Mouse (Mus musculus) E14TG2a.4 (cell line): Measurements from ENCODE around the gene Vps11.
A peak's percentile ranks its signal among the peaks of the same experiment; 100 is the strongest.

Experiments used
- CTCF ChIP-seq: conservative IDR thresholded peaks from 2 replicates; pipeline ENCODE4 v1.5.1; 2014; ENCODE audit warnings: low read length
- NANOG ChIP-seq: IDR thresholded peaks from 2 replicates; pipeline ENCODE4 v1.6.1; 2014; ENCODE audit warnings: borderline replicate concordance, low read length, mixed read lengths
- POU5F1 ChIP-seq: IDR thresholded peaks from 2 replicates; pipeline ENCODE4 v1.6.1; 2014; ENCODE audit warnings: low read length, borderline replicate concordance

DNA sequence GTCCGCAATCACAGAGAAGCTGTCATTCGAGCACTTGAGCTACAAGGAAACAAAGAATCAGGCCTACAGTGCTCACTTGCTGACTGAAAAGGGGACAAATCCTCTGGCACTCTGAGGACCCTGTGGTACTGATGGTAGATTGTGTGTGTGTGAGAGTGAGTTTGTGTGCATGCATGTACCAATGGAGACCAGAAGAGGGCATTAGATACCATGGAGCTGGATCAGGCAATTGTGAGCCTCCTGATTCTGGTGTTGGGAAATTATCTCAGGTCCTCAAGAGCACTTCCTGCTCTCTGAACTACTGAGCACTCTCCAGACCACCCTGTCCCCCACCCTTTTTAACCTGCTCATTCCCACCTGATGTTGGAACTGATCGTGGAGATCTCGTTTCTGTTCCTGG lies 12.9 kb downstream of the Vps11 start:
- TF ChIP-seq CTCF: peak; percentile 28; the same call in 1 of the 2 replicates
- TF ChIP-seq POU5F1: no peak
- TF ChIP-seq NANOG: no peak
